8 mouse cellular contexts compared by ENCODE assay signal in the genomic region with DNA sequence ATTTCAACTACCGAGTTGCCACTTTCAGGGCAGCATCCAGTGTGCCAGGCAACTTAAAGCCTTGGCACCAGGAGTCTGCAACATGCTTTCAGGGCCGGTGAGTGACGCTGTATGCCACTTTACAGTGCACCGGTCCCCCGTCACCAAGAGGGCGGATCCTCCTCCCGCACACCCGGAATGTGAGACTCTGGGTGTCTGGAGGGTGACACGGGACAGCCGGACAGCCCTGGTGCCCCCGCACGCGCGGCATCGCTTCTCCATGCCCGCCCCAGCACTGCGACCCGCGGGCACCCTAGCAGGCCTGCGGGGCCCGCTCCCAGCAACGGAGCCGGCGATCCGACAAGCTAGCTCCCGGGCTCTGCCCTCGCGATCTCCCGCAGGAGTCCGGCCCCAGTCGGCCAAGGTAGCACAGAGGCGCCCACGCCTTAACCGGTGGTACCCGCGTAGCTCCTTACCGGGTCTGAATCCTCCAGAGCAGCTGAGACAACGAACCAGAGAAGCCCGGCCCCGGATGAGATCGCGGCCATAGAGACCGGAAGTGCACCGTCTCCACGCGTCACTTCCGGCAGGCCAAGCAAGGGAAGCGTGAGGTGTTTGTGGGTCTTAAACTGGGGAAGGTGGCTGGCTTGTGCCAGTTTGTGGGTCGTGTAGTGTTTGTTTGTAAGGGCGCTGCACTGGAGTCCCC. TPM values are rescaled to one million over a fixed set of nuclear protein-coding genes. Genes with fewer than 3 reads are reported as not detected.
DNase-seq lines count a peak whose midpoint lies in the region; ATAC-seq and TF ChIP-seq lines count a peak whose summit lies in the region.

Gene Zcchc9 (minus strand): TSS at position 551 of the 685 bp plus-strand sequence.

- ATAC-seq in Patski: peak; percentile 94
- ATAC-seq in hindbrain, embryonic 14.5 days (ENCODE audit: low FRiP score): peak; percentile 99

- H3K27me3 ChIP-seq in Patski: no peaks in the 10 kb centered on the region
- H3K27me3 ChIP-seq in hindbrain, embryonic 14.5 days (ENCODE audit: control insufficient read depth, insufficient read depth, low read length): no peaks in the 10 kb centered on the region

- H3K4me1 ChIP-seq in hindbrain, embryonic 14.5 days (replicated peaks; ENCODE audit: control insufficient read depth, insufficient read depth, low read length): peaks cover 11% of the 10 kb centered on the region; the same call in 1 of the 2 replicates

- CTCF ChIA-PET in Patski (lab: Charles Lee): interaction anchor here (0.9 kb wide), 1 partner anchor 13 kb away, joined by 3 read pairs; no protein-coding TSS in a partner anchor

- H3K4me3 ChIP-seq in hindbrain, embryonic 14.5 days (replicated peaks; ENCODE audit: low read length): peak within 1 kb of the TSS; percentile 67

- in situ Hi-C loops in Patski (cut with MboI; ENCODE audit: low pct_unique_long_range_greater_than_20kb): no loop called here

- peak within 1 kb of the TSS; percentile 61 for H3K4me2 ChIP-seq in hindbrain, embryonic 14.5 days (replicated peaks)

- H3K9me3 ChIP-seq in hindbrain, embryonic 14.5 days (ENCODE audit: control insufficient read depth, low read length): no peaks in the 10 kb centered on the region

- peak; percentile 49 for TF ChIP-seq CTCF in Patski (IDR thresholded peaks at IDR 0.05)

- H3K36me3 ChIP-seq in hindbrain, embryonic 14.5 days (replicated peaks; ENCODE audit: control insufficient read depth, insufficient read depth): peaks cover 19% of the 10 kb centered on the region

- DNase-seq in Patski (ENCODE audit: low read depth, low spot score): peak; percentile 53
- DNase-seq in cerebellum, postnatal 14 days: peak; percentile 94 to 96
- peak; percentile 77 to 82 for DNase-seq in frontal cortex, postnatal 25 days (ENCODE audit: low spot score in 2 of 2)
- peak; percentile 95 for DNase-seq in hindbrain, embryonic 14.5 days (ENCODE audit: low spot score)
- peak; percentile 88 for DNase-seq in layer of hippocampus, postnatal 36 days
- peak; percentile 93 for DNase-seq in lung, postnatal 36 days
- DNase-seq in retina, postnatal 1 day: peak; percentile 96
- DNase-seq in urinary bladder, adult 18-20 months (ENCODE audit: low spot score in 2 of 2): peak; percentile 82 to 89

- H3K27ac ChIP-seq in hindbrain, embryonic 14.5 days: peak within 1 kb of the TSS; percentile 95

- WGBS in hindbrain, embryonic 14.5 days: under 1% methylated on average over 50 of the region's 50 CpGs

- POLR2A ChIA-PET in Patski (lab: Charles Lee): no interaction called here

- peak within 1 kb of the TSS; percentile 85 for H3K9ac ChIP-seq in hindbrain, embryonic 14.5 days

RNA-seq across cellular contexts. Expression of gene Zcchc9, which starts in this region (rescaled TPM):
- 37.6 TPM for polyA plus RNA-seq in Patski (2021)
- polyA plus RNA-seq in hindbrain, embryonic 14.5 days (2014; fragmentation: Nextera tagmentation; extraction: Ambion mirVana): 12.2 and 15.1 TPM in 2 replicates
- 10 to 100 TPM; 14.5 to 18.5 TPM for total RNA-seq in layer of hippocampus, postnatal 36 days (2021)

Comparison
In these comparisons a context has a peak if more than half of its experiments do, and no peak if none do; other contexts are left out.
1. Peak in every context shown above with its lines: DNase-seq, ATAC-seq, H3K4me3 ChIP-seq and H3K27ac ChIP-seq.